Mouse (Mus musculus): ENCODE results near the gene Sox6. TPM values are rescaled to one million over a fixed set of nuclear protein-coding genes. Genes with fewer than 3 reads are reported as not detected.

The Sox6 gene
- polyA plus RNA-seq, 1 experiment from 2014 or later, result 24.3 TPM

- no peak overlapping the region for H3K4me2 ChIP-seq (ENCODE audit: low read length)
- H3K27ac ChIP-seq, result no peak overlapping the region
- H3K4me1 ChIP-seq (replicated peaks; ENCODE audit: insufficient read depth, low read length), result no peaks in the 10 kb centered on the region
- no peak for ATAC-seq (replicated peaks; ENCODE audit: low FRiP score, low read depth)
- 69% methylated on average over 3 of the region's 3 CpGs for WGBS
- no peaks in the 10 kb centered on the region for H3K36me3 ChIP-seq (ENCODE audit: insufficient read depth, low read length)
- H3K9ac ChIP-seq (ENCODE audit: low read depth, low read length), result no peak overlapping the region
- no peaks in the 10 kb centered on the region for H3K9me3 ChIP-seq (replicated peaks; ENCODE audit: low read length)
- no peak for TF ChIP-seq CTCF (IDR thresholded peaks at IDR 0.05; ENCODE audit: low read depth)
- H3K4me3 ChIP-seq (replicated peaks; ENCODE audit: low read depth, low read length), result no peak overlapping the region
- H3K27me3 ChIP-seq (ENCODE audit: insufficient read depth, low read length), result no peaks in the 10 kb centered on the region
- DNase-seq (ENCODE audit: low spot score), result no peak
These were observed 567.1 kb downstream of the Sox6 start for GRCm38 (mm10) chr7:115471521-115471920.

DNA sequence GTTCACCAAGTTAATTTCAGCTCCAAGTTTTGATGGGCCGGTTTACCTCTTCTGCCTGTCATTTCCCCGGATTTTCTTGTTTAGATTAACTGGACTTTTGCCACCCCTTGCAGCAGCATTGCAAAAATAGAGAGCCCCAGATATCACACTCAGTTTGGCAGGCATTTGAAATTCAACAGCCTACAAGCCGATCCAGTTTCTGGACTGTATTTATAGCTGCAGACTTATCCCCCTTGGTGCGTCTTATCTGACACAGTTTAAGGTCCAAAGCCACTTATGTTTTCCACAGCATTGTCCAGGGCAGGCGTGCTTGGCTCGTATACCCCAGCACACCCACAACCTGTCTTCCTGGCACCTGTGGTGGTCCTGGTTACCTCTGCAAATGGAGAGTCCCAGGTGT lies 571.8 kb downstream of the Sox6 start:
- H3K9me3 ChIP-seq (replicated peaks; ENCODE audit: low read length), result no peaks in the 10 kb centered on the region
- H3K4me1 ChIP-seq (replicated peaks; ENCODE audit: insufficient read depth, low read length), result no peaks in the 10 kb centered on the region
- 79% methylated on average over 6 of the region's 6 CpGs for WGBS
- no peak overlapping the region for H3K4me3 ChIP-seq (replicated peaks; ENCODE audit: low read depth, low read length)
- no peak overlapping the region for H3K4me2 ChIP-seq (ENCODE audit: low read length)
- ATAC-seq (replicated peaks; ENCODE audit: low FRiP score, low read depth) (no peak), DNase-seq (ENCODE audit: low spot score) (no peak)
- TF ChIP-seq CTCF (IDR thresholded peaks at IDR 0.05; ENCODE audit: low read depth), result no peak
- no peaks in the 10 kb centered on the region for H3K36me3 ChIP-seq (ENCODE audit: insufficient read depth, low read length)
- no peaks in the 10 kb centered on the region for H3K27me3 ChIP-seq (ENCODE audit: insufficient read depth, low read length)
- no peak overlapping the region for H3K9ac ChIP-seq (ENCODE audit: low read depth, low read length)
- H3K27ac ChIP-seq, result no peak overlapping the region

- TF ChIP-seq CTCF (IDR thresholded peaks at IDR 0.05; ENCODE audit: low read depth), result no peak
- Histone ChIP-seq H3K27ac (no peak overlapping the region), H3K4me1 (replicated peaks; ENCODE audit: insufficient read depth, low read length) (no peaks in the 10 kb centered on the region), H3K4me2 (ENCODE audit: low read length) (no peak overlapping the region), H3K9me3 (replicated peaks; ENCODE audit: low read length) (no peaks in the 10 kb centered on the region), H3K27me3 (ENCODE audit: insufficient read depth, low read length) (no peaks in the 10 kb centered on the region), H3K9ac (ENCODE audit: low read depth, low read length) (no peak overlapping the region), H3K4me3 (replicated peaks; ENCODE audit: low read depth, low read length) (no peak overlapping the region), H3K36me3 (ENCODE audit: insufficient read depth, low read length) (no peaks in the 10 kb centered on the region)
- WGBS, result 88% methylated on average over 2 of the region's 2 CpGs
- no peak for ATAC-seq (replicated peaks; ENCODE audit: low FRiP score, low read depth)
- DNase-seq (ENCODE audit: low spot score), result no peak
These were observed 575.2 kb downstream of the Sox6 start for GRCm38 (mm10) chr7:115463367-115463766.

DNA sequence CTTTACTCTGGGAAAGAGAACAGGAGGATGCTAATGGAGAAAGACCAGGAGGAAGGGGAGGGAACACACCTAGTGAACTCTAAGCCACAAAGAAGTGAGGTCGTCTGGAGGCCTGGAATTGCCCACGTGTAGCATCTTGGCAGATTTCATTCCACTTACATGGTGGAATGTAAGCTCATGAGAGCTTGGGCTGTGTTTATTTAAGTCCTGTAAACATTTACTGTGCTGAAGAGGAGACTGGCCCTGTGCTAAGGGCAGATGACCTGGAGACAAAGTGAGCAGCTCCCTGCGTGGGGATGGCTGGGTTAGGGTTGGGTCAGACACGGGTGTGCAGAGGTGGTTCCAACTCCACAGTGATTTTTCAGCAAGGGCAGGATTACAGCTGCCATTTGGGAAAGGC lies 576.3 kb downstream of the Sox6 start:
- Histone ChIP-seq H3K27me3 (ENCODE audit: insufficient read depth, low read length) (no peaks in the 10 kb centered on the region), H3K36me3 (ENCODE audit: insufficient read depth, low read length) (no peaks in the 10 kb centered on the region), H3K4me3 (replicated peaks; ENCODE audit: low read depth, low read length) (no peak overlapping the region), H3K4me2 (ENCODE audit: low read length) (no peak overlapping the region), H3K27ac (no peak overlapping the region), H3K4me1 (replicated peaks; ENCODE audit: insufficient read depth, low read length) (no peaks in the 10 kb centered on the region), H3K9ac (ENCODE audit: low read depth, low read length) (no peak overlapping the region), H3K9me3 (replicated peaks; ENCODE audit: low read length) (no peaks in the 10 kb centered on the region)
- 24% methylated on average over 4 of the region's 4 CpGs for WGBS
- no peak for ATAC-seq (replicated peaks; ENCODE audit: low FRiP score, low read depth)
- no peak for DNase-seq (ENCODE audit: low spot score)
- no peak for TF ChIP-seq CTCF (IDR thresholded peaks at IDR 0.05; ENCODE audit: low read depth)

DNA sequence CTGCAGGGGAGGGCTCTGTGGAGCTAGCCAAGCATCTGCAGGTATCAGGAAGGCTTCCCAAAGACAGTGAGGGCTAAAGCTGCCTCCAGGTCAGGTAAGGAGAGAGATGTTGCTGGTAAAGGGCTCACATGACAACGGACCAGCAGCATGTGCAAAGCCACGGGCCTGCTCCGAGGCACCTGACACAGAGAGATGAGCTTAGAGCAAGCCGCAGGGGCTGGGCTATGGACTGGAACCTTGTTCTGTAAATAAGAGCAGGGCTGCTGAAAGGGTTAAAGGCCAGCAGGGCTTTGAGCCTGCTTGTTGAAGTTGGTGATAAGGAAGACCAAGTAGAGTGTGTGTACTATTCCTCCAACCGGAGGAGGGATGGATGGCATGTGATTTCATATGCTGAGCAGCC lies 583.6 kb downstream of the Sox6 start:
- Histone ChIP-seq H3K36me3 (ENCODE audit: insufficient read depth, low read length) (no peaks in the 10 kb centered on the region), H3K4me1 (replicated peaks; ENCODE audit: insufficient read depth, low read length) (no peaks in the 10 kb centered on the region), H3K27ac (no peak overlapping the region), H3K4me3 (replicated peaks; ENCODE audit: low read depth, low read length) (no peak overlapping the region), H3K9me3 (replicated peaks; ENCODE audit: low read length) (no peaks in the 10 kb centered on the region), H3K9ac (ENCODE audit: low read depth, low read length) (no peak overlapping the region), H3K27me3 (ENCODE audit: insufficient read depth, low read length) (no peaks in the 10 kb centered on the region), H3K4me2 (ENCODE audit: low read length) (no peak overlapping the region)
- 87% methylated on average over 5 of the region's 5 CpGs for WGBS
- ATAC-seq (replicated peaks; ENCODE audit: low FRiP score, low read depth), result no peak
- TF ChIP-seq CTCF (IDR thresholded peaks at IDR 0.05; ENCODE audit: low read depth), result no peak
- DNase-seq (ENCODE audit: low spot score), result no peak

DNA sequence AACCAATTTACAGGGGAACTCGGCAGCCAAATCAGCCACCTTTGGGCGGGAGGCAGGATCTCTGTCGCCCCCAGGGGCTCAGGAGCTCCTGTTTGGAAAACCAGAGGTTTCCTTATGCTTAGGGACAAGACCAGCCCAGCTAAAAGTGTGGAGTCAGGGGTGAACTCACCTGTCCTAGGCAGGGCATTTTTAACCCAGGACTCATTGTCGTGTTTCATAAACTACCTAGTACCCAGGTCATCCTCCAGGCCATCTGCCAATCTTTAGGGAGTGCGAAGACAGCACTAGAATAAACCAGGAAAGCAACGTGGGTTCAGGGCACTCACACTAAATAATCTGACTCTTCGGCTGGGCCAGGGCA lies 584.9 kb downstream of the Sox6 start:
- H3K9me3 ChIP-seq (replicated peaks; ENCODE audit: low read length), result no peaks in the 10 kb centered on the region
- H3K4me2 ChIP-seq (ENCODE audit: low read length), result peak overlapping the region; percentile 26
- DNase-seq (ENCODE audit: low spot score) (no peak), ATAC-seq (replicated peaks; ENCODE audit: low FRiP score, low read depth) (no peak)
- TF ChIP-seq CTCF (IDR thresholded peaks at IDR 0.05; ENCODE audit: low read depth), result no peak
- WGBS, result 48% methylated on average over 7 of the region's 7 CpGs
- H3K27ac ChIP-seq, result no peak overlapping the region
- no peak overlapping the region for H3K9ac ChIP-seq (ENCODE audit: low read depth, low read length)
- no peaks in the 10 kb centered on the region for H3K36me3 ChIP-seq (ENCODE audit: insufficient read depth, low read length)
- H3K27me3 ChIP-seq (ENCODE audit: insufficient read depth, low read length), result no peaks in the 10 kb centered on the region
- no peak overlapping the region for H3K4me3 ChIP-seq (replicated peaks; ENCODE audit: low read depth, low read length)
- no peaks in the 10 kb centered on the region for H3K4me1 ChIP-seq (replicated peaks; ENCODE audit: insufficient read depth, low read length)

DNA sequence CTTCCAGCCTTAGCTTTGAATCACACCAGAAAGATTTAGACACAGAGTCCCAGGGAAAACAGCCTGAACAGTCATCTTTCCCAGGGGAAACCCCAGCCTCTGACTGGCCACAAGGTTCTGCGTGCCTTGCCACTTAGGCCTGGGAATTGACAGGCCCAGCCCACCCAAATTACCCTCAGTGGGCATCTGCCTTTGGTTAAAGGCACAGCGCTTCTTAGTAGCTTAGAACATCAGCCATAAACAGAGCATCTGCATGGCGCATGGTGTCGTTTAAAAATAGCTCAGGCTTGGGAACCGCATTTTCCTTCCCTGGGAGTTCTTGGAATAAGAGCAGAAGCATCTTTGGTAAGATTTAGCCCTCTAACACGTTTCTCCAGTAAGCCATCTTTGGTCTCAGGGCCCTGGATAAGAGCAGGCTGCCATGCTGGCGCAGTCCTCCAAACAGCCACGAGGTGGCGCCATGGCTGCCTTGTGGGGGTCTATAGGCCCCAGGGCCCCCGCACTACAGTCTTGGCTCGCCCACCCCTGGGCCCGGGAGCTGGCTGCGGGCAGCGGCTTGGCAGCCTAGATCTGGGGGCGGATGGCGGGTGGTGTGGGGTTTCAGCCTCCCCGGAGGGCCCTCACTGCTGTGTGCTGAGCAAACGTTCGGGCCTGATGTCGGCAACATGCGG lies 585.4 kb downstream of the Sox6 start:
- H3K4me3 ChIP-seq (replicated peaks; ENCODE audit: low read depth, low read length), result no peak overlapping the region
- H3K27ac ChIP-seq, result no peak overlapping the region
- peak overlapping the region; percentile 26 for H3K4me2 ChIP-seq (ENCODE audit: low read length)
- peak; percentile 76 for TF ChIP-seq CTCF (IDR thresholded peaks at IDR 0.05; ENCODE audit: low read depth)
- no peaks in the 10 kb centered on the region for H3K36me3 ChIP-seq (ENCODE audit: insufficient read depth, low read length)
- DNase-seq (ENCODE audit: low spot score) (peak; percentile 62), ATAC-seq (replicated peaks; ENCODE audit: low FRiP score, low read depth) (peak; percentile 74)
- 19% methylated on average over 21 of the region's 21 CpGs for WGBS
- 0 out of 2 replicates have a peak, but pooled peaks cover 5% of the 10 kb centered on the region for H3K4me1 ChIP-seq (replicated peaks; ENCODE audit: insufficient read depth, low read length)
- H3K27me3 ChIP-seq (ENCODE audit: insufficient read depth, low read length), result no peaks in the 10 kb centered on the region
- H3K9me3 ChIP-seq (replicated peaks; ENCODE audit: low read length), result no peaks in the 10 kb centered on the region
- H3K9ac ChIP-seq (ENCODE audit: low read depth, low read length), result no peak overlapping the region

All from kidney, postnatal 0 days (tissue).